Mouse (Mus musculus): Measurements from ENCODE around the gene Srarp. TPM values are rescaled to one million over a fixed set of nuclear protein-coding genes. Genes with fewer than 3 reads are reported as not detected.

Srarp gene
- polyA plus RNA-seq, 1 experiment from 2014 or later = not detected

GRCm38 (mm10) chr4:141385275-141385674, 50.6 kb downstream of the Srarp start:
- ATAC-seq (replicated peaks; ENCODE audit: insufficient number of reproducible peaks, insufficient read depth, low FRiP score, low read depth) = 0 out of 2 replicates have a peak, but pooled peaks have one; percentile 6
- Histone ChIP-seq H3K27me3 (peaks cover 45% of the 10 kb centered on the region), H3K9me3 (replicated peaks) (no peaks in the 10 kb centered on the region), H3K4me3 (no peak overlapping the region), H3K27ac (no peak overlapping the region), H3K9ac (no peak overlapping the region), H3K36me3 (no peaks in the 10 kb centered on the region), H3K4me2 (no peak overlapping the region), H3K4me1 (replicated peaks) (peaks cover 11% of the 10 kb centered on the region)
- WGBS = 0% methylated on average over 7 of the region's 7 CpGs

Other genes starting within 250 kb of the Srarp start
- 1.9 and 3.2 TPM in 2 replicates for gene Rsg1, start 222.1 kb downstream of the Srarp start, polyA plus RNA-seq (2015; fragmentation: Nextera tagmentation; extraction: Ambion mirVana)
- 3.2 and 5.7 TPM in 2 replicates for gene Arhgef19, start 196.6 kb downstream of the Srarp start, polyA plus RNA-seq (2015; fragmentation: Nextera tagmentation; extraction: Ambion mirVana)
- gene Epha2, start 134.9 kb downstream of the Srarp start, polyA plus RNA-seq (2015; fragmentation: Nextera tagmentation; extraction: Ambion mirVana) = 2.7 and 4.2 TPM in 2 replicates
- gene Fam131c, start 67.9 kb downstream of the Srarp start, polyA plus RNA-seq (2015; fragmentation: Nextera tagmentation; extraction: Ambion mirVana) = 0.53 and 0.70 TPM in 2 replicates
- 0.05 and 0.06 TPM in 2 replicates for gene Clcnka, start 37.4 kb downstream of the Srarp start, polyA plus RNA-seq (2015; fragmentation: Nextera tagmentation; extraction: Ambion mirVana)
- 0.39 and 0.60 TPM in 2 replicates for gene Clcnkb, start 20.1 kb downstream of the Srarp start, polyA plus RNA-seq (2015; fragmentation: Nextera tagmentation; extraction: Ambion mirVana)
- 220 and 234 TPM in 2 replicates for gene Hspb7, start 15.3 kb downstream of the Srarp start, polyA plus RNA-seq (2015; fragmentation: Nextera tagmentation; extraction: Ambion mirVana)
- 17.9 and 22.5 TPM in 2 replicates for gene Zbtb17, start 8.5 kb upstream of the Srarp start, polyA plus RNA-seq (2015; fragmentation: Nextera tagmentation; extraction: Ambion mirVana)
- gene Spen, start 102.5 kb upstream of the Srarp start, polyA plus RNA-seq (2015; fragmentation: Nextera tagmentation; extraction: Ambion mirVana) = 6.3 and 7.5 TPM in 2 replicates
- 48.4 and 59.1 TPM in 2 replicates for gene Fblim1, start 170.0 kb upstream of the Srarp start, polyA plus RNA-seq (2015; fragmentation: Nextera tagmentation; extraction: Ambion mirVana)
- gene Tmem82, start 182.5 kb upstream of the Srarp start, polyA plus RNA-seq (2015; fragmentation: Nextera tagmentation; extraction: Ambion mirVana) = 1.0 and 1.2 TPM in 2 replicates
- gene Slc25a34, start 187.7 kb upstream of the Srarp start, polyA plus RNA-seq (2015; fragmentation: Nextera tagmentation; extraction: Ambion mirVana) = 0.76 and 0.96 TPM in 2 replicates
- gene Plekhm2, start 228.8 kb upstream of the Srarp start, polyA plus RNA-seq (2015; fragmentation: Nextera tagmentation; extraction: Ambion mirVana) = 6.9 and 7.1 TPM in 2 replicates
- 0.27 TPM in 1 of 2 replicates, not detected in the other for gene Rsc1a1, start 249.5 kb upstream of the Srarp start, polyA plus RNA-seq (2015; fragmentation: Nextera tagmentation; extraction: Ambion mirVana)

Data from heart, embryonic 15.5 days (tissue).